Mouse (Mus musculus): ENCODE results near the gene Ccnyl1.

Ccnyl1 gene

GRCm38 (mm10) chr1:64736681-64737501 is 46.6 kb downstream of the Ccnyl1 start:
- in situ Hi-C loops (cut with MboI): loop anchor here (10.0 kb wide), 1 partner anchor 202 kb away; the partner anchor contains the start of gene Creb1

- in situ Hi-C loops (cut with MboI): loop anchor here (10.0 kb wide), 1 partner anchor 203 kb away; the partner anchor contains the start of gene Creb1
Measured at GRCm38 (mm10) chr1:64737502-64738179, 47.4 kb downstream of the Ccnyl1 start, which contains the start of gene Fzd5. Gene Fzd5, minus strand, starts transcription at chr1:64737751.

GRCm38 (mm10) chr1:64738180-64738555 is 47.9 kb downstream of the Ccnyl1 start:
- in situ Hi-C loops (cut with MboI): loop anchor here (10.0 kb wide), 1 partner anchor 203 kb away; the partner anchor contains the start of gene Creb1

- in situ Hi-C loops (cut with MboI): loop anchor here (10.0 kb wide), 1 partner anchor 204 kb away; the partner anchor contains the start of gene Creb1
Measured at GRCm38 (mm10) chr1:64738661-64739082, 48.4 kb downstream of the Ccnyl1 start.

- in situ Hi-C loops (cut with MboI): no loop called here
Measured at GRCm38 (mm10) chr1:64742741-64743408, 52.6 kb downstream of the Ccnyl1 start.

GRCm38 (mm10) chr1:64744616-64745015 is 54.4 kb downstream of the Ccnyl1 start:
- in situ Hi-C loops (cut with MboI): no loop called here

- in situ Hi-C loops (cut with MboI): no loop called here
Measured at GRCm38 (mm10) chr1:64753109-64753508, 62.9 kb downstream of the Ccnyl1 start.

- in situ Hi-C loops (cut with MboI): no loop called here
Measured at GRCm38 (mm10) chr1:64753668-64754067, 63.4 kb downstream of the Ccnyl1 start.

- in situ Hi-C loops (cut with MboI): no loop called here
Measured at GRCm38 (mm10) chr1:64754658-64755057, 64.4 kb downstream of the Ccnyl1 start.

GRCm38 (mm10) chr1:64755971-64756639 is 65.8 kb downstream of the Ccnyl1 start:
- in situ Hi-C loops (cut with MboI): no loop called here

GRCm38 (mm10) chr1:64756640-64757030 is 66.4 kb downstream of the Ccnyl1 start:
- in situ Hi-C loops (cut with MboI): no loop called here

- in situ Hi-C loops (cut with MboI): no loop called here
Measured at GRCm38 (mm10) chr1:64757254-64757653, 67.0 kb downstream of the Ccnyl1 start.

- in situ Hi-C loops (cut with MboI): no loop called here
Measured at GRCm38 (mm10) chr1:64757766-64758165, 67.5 kb downstream of the Ccnyl1 start.

- in situ Hi-C loops (cut with MboI): no loop called here
Measured at GRCm38 (mm10) chr1:64761646-64762045, 71.4 kb downstream of the Ccnyl1 start.

GRCm38 (mm10) chr1:64770169-64770568 is 79.9 kb downstream of the Ccnyl1 start:
- in situ Hi-C loops (cut with MboI): no loop called here

- in situ Hi-C loops (cut with MboI): no loop called here
Measured at GRCm38 (mm10) chr1:64773305-64773704, 83.0 kb downstream of the Ccnyl1 start.
